Mouse (Mus musculus) activated CD4-positive, CD25-positive, alpha-beta regulatory T cell, adult 9 weeks (primary cell): ENCODE results near the gene Tfpi. TPM values are rescaled to one million over a fixed set of nuclear protein-coding genes. Genes with fewer than 3 reads are reported as not detected.

Experiments
- polyA plus RNA-seq: library from polyadenylated mRNA; unstranded; fragments of 100-300 nt; shearing (Covaris generic); gene quantifications from one replicate; pipeline ENCODE4 v1.2.1, GENCODE M21; 2017

Tfpi gene
- 11.0 TPM for polyA plus RNA-seq

DNA sequence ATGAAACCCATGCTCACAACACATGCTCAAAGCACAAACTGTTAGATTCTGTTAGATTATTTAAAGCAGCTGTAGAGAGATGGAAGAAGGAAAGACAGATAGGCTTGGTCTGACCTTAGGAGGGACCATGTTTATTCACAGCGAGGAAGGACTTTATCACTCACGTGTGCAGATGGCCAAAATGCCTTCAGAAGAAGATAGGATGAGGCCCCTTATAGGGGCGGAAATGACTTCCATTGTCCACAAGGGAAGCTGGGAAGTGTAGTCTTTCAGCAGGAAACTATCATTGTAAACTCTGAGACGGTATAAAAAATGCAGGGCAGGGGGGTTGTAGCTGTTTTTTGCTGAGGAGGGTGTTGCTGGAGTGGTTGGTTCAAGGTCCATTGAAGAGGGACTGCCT is at the start of gene Tfpi:
TSS of gene Tfpi (minus strand) at position 199 of the 400 bp plus-strand sequence.

GRCm38 (mm10) chr2:84425138-84425537 is 51.4 kb downstream of the Tfpi start, which contains the start of gene Calcrl:
Calcrl (minus strand) TSS chr2:84425411.

Other genes starting within 250 kb of the Tfpi start
- gene Calcrl, start 51.4 kb downstream of the Tfpi start, polyA plus RNA-seq: 31.9 TPM
- gene Ctnnd1, start 174.0 kb upstream of the Tfpi start, polyA plus RNA-seq: 2.9 TPM
- 0.12 TPM for gene Btbd18, start 182.3 kb upstream of the Tfpi start, polyA plus RNA-seq
- gene Selenoh, start 194.0 kb upstream of the Tfpi start, polyA plus RNA-seq: 89.0 TPM
- gene Gm28635, start 201.3 kb upstream of the Tfpi start, polyA plus RNA-seq: not detected
- 41.4 TPM for gene Med19, start 201.6 kb upstream of the Tfpi start, polyA plus RNA-seq
- gene Tmx2, start 202.4 kb upstream of the Tfpi start, polyA plus RNA-seq: 108 TPM
- gene Zdhhc5, start 238.4 kb upstream of the Tfpi start, polyA plus RNA-seq: 23.4 TPM